Mouse (Mus musculus) embryonic fibroblast, embryonic 13.5 days (primary cell): ENCODE data around the gene Mlph. TPM values are rescaled to one million over a fixed set of nuclear protein-coding genes. Genes with fewer than 3 reads are reported as not detected.

Source experiments
- H3K27ac ChIP-seq: 2 replicates; pipeline ENCODE4 v1.5.1; 2012; ENCODE audit warnings: low read length, control low read depth, inconsistent platforms; ENCODE audit not compliant: insufficient read depth
- H3K4me1 ChIP-seq: 2 replicates; pipeline ENCODE4 v1.6.1; 2011; ENCODE audit warnings: low read length; ENCODE audit not compliant: control insufficient read depth, insufficient read depth
- H3K4me3 ChIP-seq: 2 replicates; pipeline ENCODE4 v1.5.1; 2011; ENCODE audit warnings: mild to moderate bottlenecking, control low read depth, low read length; ENCODE audit not compliant: insufficient read depth
- CTCF ChIP-seq: IDR thresholded peaks from 2 replicates; pipeline ENCODE4 v1.5.1; 2011; ENCODE audit warnings: mild to moderate bottlenecking, control low read depth, low read length, moderate library complexity, borderline replicate concordance; ENCODE audit not compliant: insufficient read depth
- POLR2A ChIP-seq: IDR thresholded peaks from 2 replicates; pipeline ENCODE4 v1.6.1; 2011; ENCODE audit warnings: low read depth, mild to moderate bottlenecking, control low read depth, low read length, moderate library complexity
- polyA plus RNA-seq: library from polyadenylated mRNA; stranded (reverse); fragments of >200 nt; gene quantifications from 2 replicates; pipeline ENCODE4 v1.2.4, GENCODE M21; 2011; ENCODE audit warnings: low read depth; ENCODE audit not compliant: missing spikeins, insufficient read length

Mlph gene
- polyA plus RNA-seq, 1 experiment: 0.19 TPM

- H3K4me1 ChIP-seq: no peaks in the 10 kb centered on the region
- no peak overlapping the region for H3K4me3 ChIP-seq
- TF ChIP-seq POLR2A: no peak
- no peak for TF ChIP-seq CTCF
- no peak overlapping the region for H3K27ac ChIP-seq
Observed at GRCm38 (mm10) chr1:90933001-90933400, 18.1 kb downstream of the Mlph start.

GRCm38 (mm10) chr1:90936990-90937389 is 22.1 kb downstream of the Mlph start:
- H3K4me1 ChIP-seq: no peaks in the 10 kb centered on the region
- TF ChIP-seq POLR2A (no peak), CTCF (no peak)
- no peak overlapping the region for H3K4me3 ChIP-seq
- H3K27ac ChIP-seq: no peak overlapping the region

GRCm38 (mm10) chr1:90939980-90940379 is 25.1 kb downstream of the Mlph start:
- Histone ChIP-seq H3K4me3 (no peak overlapping the region), H3K4me1 (no peaks in the 10 kb centered on the region), H3K27ac (no peak overlapping the region)
- TF ChIP-seq POLR2A (no peak), CTCF (no peak)

- Histone ChIP-seq H3K4me1 (no peaks in the 10 kb centered on the region), H3K4me3 (no peak overlapping the region), H3K27ac (no peak overlapping the region)
- TF ChIP-seq CTCF (no peak), POLR2A (no peak)
Observed at GRCm38 (mm10) chr1:90945171-90945570, 30.3 kb downstream of the Mlph start.

GRCm38 (mm10) chr1:90947252-90947651 is 32.4 kb downstream of the Mlph start:
- H3K4me1 ChIP-seq: no peaks in the 10 kb centered on the region
- no peak overlapping the region for H3K27ac ChIP-seq
- no peak overlapping the region for H3K4me3 ChIP-seq
- TF ChIP-seq POLR2A (no peak), CTCF (no peak)

GRCm38 (mm10) chr1:90949309-90949708 is 34.4 kb downstream of the Mlph start:
- Histone ChIP-seq H3K4me3 (no peak overlapping the region), H3K4me1 (no peaks in the 10 kb centered on the region), H3K27ac (no peak overlapping the region)
- TF ChIP-seq POLR2A: no peak
- no peak for TF ChIP-seq CTCF

GRCm38 (mm10) chr1:90951670-90952069 is 36.8 kb downstream of the Mlph start:
- H3K4me3 ChIP-seq: no peak overlapping the region
- H3K4me1 ChIP-seq: no peaks in the 10 kb centered on the region
- TF ChIP-seq POLR2A (no peak), CTCF (no peak)
- H3K27ac ChIP-seq: no peak overlapping the region

GRCm38 (mm10) chr1:90952808-90953207 is 37.9 kb downstream of the Mlph start, which contains the start of gene Prlh:
TSS of gene Prlh (plus strand) at chr1:90953108.
- H3K4me1 ChIP-seq: no peaks in the 10 kb centered on the region
- H3K27ac ChIP-seq: no peak within 1 kb of the TSS
- TF ChIP-seq CTCF: no peak
- no peak for TF ChIP-seq POLR2A
- no peak within 1 kb of the TSS for H3K4me3 ChIP-seq

GRCm38 (mm10) chr1:90953688-90954087 is 38.8 kb downstream of the Mlph start:
- no peak for TF ChIP-seq CTCF
- H3K4me1 ChIP-seq: no peaks in the 10 kb centered on the region
- no peak overlapping the region for H3K27ac ChIP-seq
- no peak overlapping the region for H3K4me3 ChIP-seq

- Histone ChIP-seq H3K27ac (no peak overlapping the region), H3K4me1 (no peaks in the 10 kb centered on the region), H3K4me3 (no peak overlapping the region)
- TF ChIP-seq POLR2A (no peak), CTCF (0 out of 2 replicates have a peak, but pooled peaks have one; percentile 18)
Observed at GRCm38 (mm10) chr1:90956245-90957096, 41.6 kb downstream of the Mlph start.
